Mouse (Mus musculus) adrenal gland (tissue): Measurements from ENCODE around the gene Nln.

Source experiments
- intact Hi-C: fragments of 180-260 bp; cut with DNase I; formaldehyde crosslinking; loops from one replicate; pipeline ENCODE4 v1.15.1; 2025

Nln gene

GRCm38 (mm10) chr13:104018466-104019076 lies 90.8 kb downstream of the Nln start:
- intact Hi-C loops = no loop called here

- intact Hi-C loops = no loop called here
These were observed 93.9 kb downstream of the Nln start for GRCm38 (mm10) chr13:104015246-104016105.

GRCm38 (mm10) chr13:104014038-104014437 lies 95.4 kb downstream of the Nln start:
- intact Hi-C loops = no loop called here

- intact Hi-C loops = no loop called here
These were observed 96.0 kb downstream of the Nln start for GRCm38 (mm10) chr13:104013380-104013779.

GRCm38 (mm10) chr13:104012214-104012833 lies 97.1 kb downstream of the Nln start:
- intact Hi-C loops = no loop called here

- intact Hi-C loops = no loop called here
These were observed 98.1 kb downstream of the Nln start for GRCm38 (mm10) chr13:104011289-104011688.

- intact Hi-C loops = no loop called here
These were observed 104.1 kb downstream of the Nln start for GRCm38 (mm10) chr13:104005231-104005845.

- intact Hi-C loops = no loop called here
These were observed 115.3 kb downstream of the Nln start for GRCm38 (mm10) chr13:103994085-103994455.

GRCm38 (mm10) chr13:103993142-103994084 lies 116.0 kb downstream of the Nln start:
- intact Hi-C loops = no loop called here

GRCm38 (mm10) chr13:103986660-103987059 lies 122.8 kb downstream of the Nln start:
- intact Hi-C loops = no loop called here

- intact Hi-C loops = no loop called here
These were observed 123.7 kb downstream of the Nln start for GRCm38 (mm10) chr13:103985510-103986278.

- intact Hi-C loops = no loop called here
These were observed 127.0 kb downstream of the Nln start for GRCm38 (mm10) chr13:103982376-103982775.

- intact Hi-C loops = no loop called here
These were observed 129.0 kb downstream of the Nln start for GRCm38 (mm10) chr13:103980414-103980813.

GRCm38 (mm10) chr13:103978286-103978866 lies 131.0 kb downstream of the Nln start:
- intact Hi-C loops = no loop called here

- intact Hi-C loops = no loop called here
These were observed 131.6 kb downstream of the Nln start for GRCm38 (mm10) chr13:103977844-103978243.

- intact Hi-C loops = no loop called here
These were observed 133.2 kb downstream of the Nln start for GRCm38 (mm10) chr13:103976181-103976724.

- intact Hi-C loops = no loop called here
These were observed 134.3 kb downstream of the Nln start for GRCm38 (mm10) chr13:103975101-103975500.

- intact Hi-C loops = no loop called here
These were observed 135.4 kb downstream of the Nln start for GRCm38 (mm10) chr13:103973977-103974376.
